Mouse (Mus musculus) liver, postnatal 0 days (tissue): ENCODE results near the gene Ntm. TPM values are rescaled to one million over a fixed set of nuclear protein-coding genes. Genes with fewer than 3 reads are reported as not detected.

Source experiments
- ATAC-seq: fragments of 200-750 bp; cut with Nextera tagmentation; 2 replicates; pipeline ENCODE4 v1.8.0; 2017; ENCODE audit warnings: mild to moderate bottlenecking, moderate library complexity
- DNase-seq: peaks from one replicate; pipeline ENCODE4 v3.0.0-alpha.2; 2016
- H3K27ac ChIP-seq: fragments of 300-500 bp; sonication (generic); 2 replicates; pipeline ENCODE4 v1.5.1; 2014; ENCODE audit warnings: antibody characterized with exemption, moderate library complexity, mild to moderate bottlenecking, low read depth
- H3K27me3 ChIP-seq: fragments of 300-500 bp; sonication (generic); 2 replicates; pipeline ENCODE4 v1.6.1; 2014; ENCODE audit warnings: low read length, control low read depth, mixed read lengths; ENCODE audit not compliant: insufficient read depth
- H3K36me3 ChIP-seq: fragments of 300-500 bp; sonication (generic); replicated peaks from 2 replicates; pipeline ENCODE4 v1.6.1; 2014; ENCODE audit warnings: mild to moderate bottlenecking, control low read depth, low read length, moderate library complexity, mixed read lengths; ENCODE audit not compliant: insufficient read depth
- H3K4me1 ChIP-seq: fragments of 300-500 bp; sonication (generic); 2 replicates; pipeline ENCODE4 v1.6.1; 2014; ENCODE audit warnings: antibody characterized with exemption, mild to moderate bottlenecking, control low read depth; ENCODE audit not compliant: insufficient read depth
- H3K4me2 ChIP-seq: fragments of 300-500 bp; sonication (generic); 2 replicates; pipeline ENCODE4 v1.6.1; 2014; ENCODE audit warnings: low read depth, mild to moderate bottlenecking, low read length, moderate library complexity, mixed read lengths
- H3K4me3 ChIP-seq: fragments of 300-500 bp; sonication (generic); 2 replicates; pipeline ENCODE4 v1.5.1; 2014; ENCODE audit warnings: low read depth, low read length
- H3K9ac ChIP-seq: fragments of 300-500 bp; sonication (generic); replicated peaks from 2 replicates; pipeline ENCODE4 v1.6.1; 2014; ENCODE audit warnings: mild to moderate bottlenecking, moderate library complexity
- H3K9me3 ChIP-seq: fragments of 300-500 bp; sonication (generic); 2 replicates; pipeline ENCODE4 v1.6.1; 2016; ENCODE audit warnings: mild to moderate bottlenecking, control low read depth, low read length, mixed read lengths
- CTCF ChIP-seq: sonication (generic); IDR thresholded peaks from 2 replicates; pipeline ENCODE4 v1.5.1; 2016; ENCODE audit warnings: antibody characterized with exemption, low read depth
- EP300 ChIP-seq: IDR thresholded peaks from 2 replicates; pipeline ENCODE4 v1.6.1; 2016; ENCODE audit warnings: antibody characterized with exemption, low read depth, mild to moderate bottlenecking
- WGBS: fragments of 180-500 bp; shearing (Covaris S2); extraction: QIAGEN DNeasy Blood & Tissue Kit; methylation state at CpG from one replicate; pipeline ENCODE4 v1.1.7; 2014; ENCODE audit not compliant: insufficient replicate concordance; 5-methylcytosine and 5-hydroxymethylcytosine counted together
- polyA plus RNA-seq: library from polyadenylated mRNA; unstranded; fragments of >200 nt; fragmentation: Nextera tagmentation; extraction: Ambion mirVana; gene quantifications from 2 replicates; pipeline ENCODE4 v1.2.1, GENCODE M21; 2015

Gene Ntm
- polyA plus RNA-seq, 1 experiment from 2014 or later = 1.00 TPM

- no peaks in the 10 kb centered on the region for H3K4me1 ChIP-seq
- H3K27ac ChIP-seq = no peak overlapping the region
- no peaks in the 10 kb centered on the region for H3K9me3 ChIP-seq
- no peaks in the 10 kb centered on the region for H3K36me3 ChIP-seq
- no peak overlapping the region for H3K4me2 ChIP-seq
- H3K4me3 ChIP-seq = no peak overlapping the region
- ATAC-seq (no peak), DNase-seq (no peak)
- H3K9ac ChIP-seq = no peak overlapping the region
- 58% methylated on average over 2 of the region's 2 CpGs for WGBS
- TF ChIP-seq EP300 = no peak
- no peak for TF ChIP-seq CTCF
- H3K27me3 ChIP-seq = no peaks in the 10 kb centered on the region
Observed at GRCm38 (mm10) chr9:29181661-29182060, 781.3 kb downstream of the Ntm start.

GRCm38 (mm10) chr9:29165731-29166130 is 797.2 kb downstream of the Ntm start:
- Histone ChIP-seq H3K9ac (no peak overlapping the region), H3K9me3 (no peaks in the 10 kb centered on the region), H3K4me2 (no peak overlapping the region), H3K27ac (no peak overlapping the region), H3K27me3 (no peaks in the 10 kb centered on the region), H3K36me3 (no peaks in the 10 kb centered on the region), H3K4me3 (no peak overlapping the region), H3K4me1 (no peaks in the 10 kb centered on the region)
- ATAC-seq = no peak
- TF ChIP-seq CTCF = no peak
- TF ChIP-seq EP300 = no peak
- WGBS = 66% methylated on average over 2 of the region's 2 CpGs
- no peak for DNase-seq

GRCm38 (mm10) chr9:29161059-29161642 is 801.8 kb downstream of the Ntm start:
- H3K4me3 ChIP-seq = no peak overlapping the region
- H3K36me3 ChIP-seq = no peaks in the 10 kb centered on the region
- ATAC-seq (no peak), DNase-seq (no peak)
- no peaks in the 10 kb centered on the region for H3K9me3 ChIP-seq
- no peak overlapping the region for H3K27ac ChIP-seq
- no peak for TF ChIP-seq CTCF
- TF ChIP-seq EP300 = no peak
- 32% methylated on average over 7 of the region's 7 CpGs for WGBS
- no peaks in the 10 kb centered on the region for H3K27me3 ChIP-seq
- H3K4me1 ChIP-seq = no peaks in the 10 kb centered on the region
- H3K9ac ChIP-seq = no peak overlapping the region
- H3K4me2 ChIP-seq = no peak overlapping the region

DNA sequence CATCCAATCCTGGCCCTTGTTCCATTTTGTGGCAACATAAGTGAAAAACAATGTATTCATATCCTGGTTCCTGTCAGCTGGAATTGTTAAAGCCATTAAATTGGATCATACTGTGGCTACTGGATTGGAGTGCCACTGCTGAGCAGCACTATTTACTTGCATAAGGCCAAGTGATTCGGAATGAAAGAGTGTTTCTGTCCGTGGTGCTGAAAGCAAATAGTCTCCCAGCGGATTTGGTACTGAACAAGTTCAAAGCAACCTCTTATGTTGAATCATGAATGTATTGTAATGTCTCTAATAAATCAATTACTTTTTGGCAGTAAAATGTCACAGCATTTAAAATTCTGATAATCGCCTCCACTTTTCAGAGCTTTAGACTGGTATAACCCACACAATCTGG is 817.0 kb downstream of the Ntm start:
- Histone ChIP-seq H3K4me1 (no peaks in the 10 kb centered on the region), H3K9ac (no peak overlapping the region), H3K9me3 (no peaks in the 10 kb centered on the region), H3K4me2 (no peak overlapping the region), H3K27me3 (no peaks in the 10 kb centered on the region), H3K27ac (no peak overlapping the region), H3K36me3 (no peaks in the 10 kb centered on the region), H3K4me3 (no peak overlapping the region)
- TF ChIP-seq EP300 (no peak), CTCF (no peak)
- 20% methylated on average over 4 of the region's 4 CpGs for WGBS
- no peak for ATAC-seq
- peak; percentile 16 for DNase-seq

- ATAC-seq (no peak), DNase-seq (no peak)
- Histone ChIP-seq H3K4me3 (no peak overlapping the region), H3K4me2 (no peak overlapping the region), H3K9me3 (no peaks in the 10 kb centered on the region; the same call in 1 of the 2 replicates), H3K36me3 (no peaks in the 10 kb centered on the region), H3K27me3 (no peaks in the 10 kb centered on the region), H3K9ac (no peak overlapping the region), H3K4me1 (no peaks in the 10 kb centered on the region), H3K27ac (no peak overlapping the region)
- no peak for TF ChIP-seq EP300
- TF ChIP-seq CTCF = no peak
- WGBS = 76% methylated on average over 4 of the region's 4 CpGs
Observed at GRCm38 (mm10) chr9:29136039-29136438, 826.9 kb downstream of the Ntm start.

DNA sequence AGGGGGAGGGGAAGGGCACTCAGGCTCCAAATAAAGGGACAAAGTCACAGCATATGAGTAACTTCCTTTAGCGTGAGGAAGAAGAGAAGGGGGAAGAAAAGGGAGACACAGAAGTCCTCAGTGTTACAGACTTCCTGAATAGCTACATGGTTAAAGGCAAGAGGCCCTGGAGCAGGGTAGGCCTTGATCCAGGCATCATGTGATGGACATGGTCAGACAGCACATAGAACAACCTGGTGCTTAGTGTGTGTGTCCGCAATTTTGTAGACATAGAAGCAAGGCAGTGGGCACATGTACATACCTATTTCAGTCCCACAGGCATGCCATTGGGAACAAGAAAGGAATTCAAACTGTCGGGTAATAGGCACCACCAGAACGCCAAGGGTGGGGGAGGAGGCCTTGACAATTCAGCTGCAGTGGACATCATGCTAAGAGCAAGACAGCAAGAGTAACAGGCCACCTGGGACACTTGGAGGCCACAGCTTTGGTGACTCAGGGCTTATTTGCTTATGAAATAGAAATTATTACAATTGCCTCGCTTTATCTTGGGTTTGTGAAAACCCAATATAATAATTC is 832.1 kb downstream of the Ntm start:
- no peaks in the 10 kb centered on the region; the same call in 1 of the 2 replicates for H3K9me3 ChIP-seq
- DNase-seq = no peak
- no peak for TF ChIP-seq EP300
- TF ChIP-seq CTCF = no peak
- H3K4me1 ChIP-seq = no peaks in the 10 kb centered on the region
- no peak overlapping the region for H3K9ac ChIP-seq
- 67% methylated on average over 5 of the region's 5 CpGs for WGBS
- H3K27me3 ChIP-seq = no peaks in the 10 kb centered on the region
- no peak overlapping the region for H3K27ac ChIP-seq
- H3K36me3 ChIP-seq = no peaks in the 10 kb centered on the region
- ATAC-seq = no peak
- no peak overlapping the region for H3K4me2 ChIP-seq
- no peak overlapping the region for H3K4me3 ChIP-seq
